18 mouse cellular contexts compared by ENCODE assay signal in the genomic region with DNA sequence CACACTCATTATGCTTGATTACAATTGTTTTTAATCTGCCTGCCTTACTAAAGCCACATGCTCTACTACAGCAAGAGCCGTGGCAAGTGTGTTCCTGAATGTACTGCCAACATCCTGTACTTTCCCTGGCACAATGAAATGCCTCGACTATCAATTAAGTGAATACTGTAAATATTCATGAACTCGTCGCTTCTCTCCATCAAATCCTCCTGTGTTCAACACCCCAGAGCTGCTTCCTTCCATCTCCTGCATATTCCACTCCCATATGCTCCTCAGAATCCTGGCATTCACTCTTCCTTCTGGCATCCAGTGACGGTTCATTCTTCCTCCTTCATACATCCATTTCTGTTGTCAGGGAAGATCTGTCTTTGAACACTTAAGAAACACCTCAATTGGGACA. TPM values are rescaled to one million over a fixed set of nuclear protein-coding genes. Genes with fewer than 3 reads are reported as not detected.
DNase-seq lines count a peak whose midpoint lies in the region.
"Had no signal": no experiment of that assay in that cellular context is flagged by ENCODE, and none has a peak within 500 bp of the region (broad histone marks: within the 10 kb centered on the region; RNA-seq: fewer than 3 reads in every experiment).

No protein-coding gene starts in this region.

- DNase-seq in cerebellum, postnatal 10 days, result peak; percentile 22 to 24
- no peak for DNase-seq in cerebellum, postnatal 4 days (ENCODE audit: low spot score in 2 of 2)
- peak; percentile 2 to 61 for DNase-seq in layer of hippocampus, adult 18-20 months (ENCODE audit: low spot score in 2 of 2)
- no peak for DNase-seq in layer of hippocampus, adult 9-10 months (ENCODE audit: low spot score)
- peak; percentile 5 to 6 for DNase-seq in layer of hippocampus, adult 8-10 months (ENCODE audit: low spot score in 2 of 2)
- DNase-seq in embryo, embryonic 11 days, result no peak
- DNase-seq in thymus, postnatal 36 days, result no peak
- DNase-seq: adrenal gland, adult 8-10 months; cerebellum, adult 11-12 months; cerebellum, adult 9-11 months; gastrocnemius, postnatal 25 days; heart, adult 2 months; heart, postnatal 4 days; kidney, adult 8-10 months; liver, postnatal 0 days; lung, postnatal 36 days; right cerebral cortex, postnatal 4 days; thymus, adult 2 months had no signal

RNA-seq across cellular contexts. Expression of gene Clcn5, which starts 39.4 kb away (rescaled TPM):
- total RNA-seq in layer of hippocampus, adult 18-20 months (2021), result 1 to 10 TPM; 6.0 to 7.0 TPM
- 1 to 10 TPM; 7.3 to 9.6 (median 8.2) TPM for total RNA-seq in layer of hippocampus, adult 8-10 months (2022)

Comparison
In these comparisons a context has a peak if more than half of its experiments do, and no peak if none do; other contexts are left out.
1. DNase-seq: peak in cerebellum, postnatal 10 days (2 of 2), layer of hippocampus, adult 18-20 months (2 of 2) and layer of hippocampus, adult 8-10 months (2 of 2); none in cerebellum, postnatal 4 days (0 of 2), layer of hippocampus, adult 9-10 months (single experiment), embryo, embryonic 11 days (single experiment) and thymus, postnatal 36 days (0 of 2).